Mouse (Mus musculus): ENCODE data around the gene Ezr. TPM values are rescaled to one million over a fixed set of nuclear protein-coding genes. Genes with fewer than 3 reads are reported as not detected.
A peak's percentile ranks its signal among the peaks of the same experiment; 100 is the strongest.

Ezr gene
- total RNA-seq, 2 experiments from 2014 or later = 48.0 to 51.1 TPM

DNA sequence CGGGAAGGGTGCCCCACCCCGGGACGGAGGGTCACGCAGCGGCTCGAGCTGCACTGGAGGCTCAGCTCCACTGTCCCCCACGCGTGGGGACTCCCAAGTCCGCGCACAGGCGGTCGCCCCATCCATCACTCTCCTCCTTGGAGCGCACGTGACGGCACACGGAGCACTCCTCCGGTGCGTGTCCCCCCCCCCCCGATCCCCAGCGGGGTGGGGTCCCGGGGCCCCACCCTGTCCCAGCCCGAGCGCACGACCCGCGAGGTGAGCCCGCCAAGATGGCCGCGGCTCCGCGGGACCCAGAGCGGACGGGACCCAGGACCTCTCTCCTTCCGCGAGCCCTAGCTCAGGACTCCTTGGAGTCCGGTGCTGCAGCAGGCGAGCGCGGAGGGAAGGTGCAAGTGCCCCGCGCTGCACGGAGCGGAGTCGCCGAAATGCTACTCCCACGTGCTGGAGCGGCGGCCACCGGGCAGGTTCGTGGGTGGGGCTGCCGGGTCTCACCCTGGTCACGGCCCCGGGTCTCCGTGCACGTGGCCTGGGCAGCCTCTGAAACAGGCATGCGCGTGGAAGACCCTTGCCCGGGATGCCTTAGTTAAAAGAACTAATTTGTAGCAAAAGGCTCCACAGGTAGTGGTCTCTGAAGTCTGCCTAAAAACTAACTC, 550 bp upstream of the Ezr start:
- peak overlapping the region; percentile 77 for H3K27ac ChIP-seq
- no peak for TF ChIP-seq CTCF (conservative IDR thresholded peaks at IDR 0.05)
- DNase-seq (ENCODE audit: low spot score in 2 of 2) = no peak
- peak overlapping the region; percentile 70 for H3K4me3 ChIP-seq

DNA sequence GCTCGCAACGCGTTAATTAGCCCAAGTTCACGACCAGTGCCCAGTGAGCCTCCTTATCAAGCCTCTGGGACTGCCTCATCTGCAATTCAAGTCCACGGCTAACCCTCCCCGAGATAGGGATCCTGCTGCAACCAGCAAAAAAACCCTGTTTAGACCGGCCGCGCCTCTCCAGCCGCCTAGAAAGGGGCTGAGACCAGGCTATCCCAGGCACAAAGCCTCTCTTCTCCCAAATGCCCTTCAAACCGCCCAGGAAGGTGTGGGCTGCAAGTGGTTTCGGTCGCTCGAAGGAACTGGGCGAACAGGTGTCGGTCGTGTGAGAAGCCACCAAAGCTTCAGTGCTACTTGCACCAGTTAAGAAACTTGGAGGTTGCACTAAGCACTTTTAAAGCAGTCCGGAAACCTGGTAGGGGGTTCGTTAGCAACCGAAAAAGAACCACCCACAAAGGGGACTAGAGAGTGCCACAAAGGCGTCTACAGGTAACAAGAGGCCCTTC, 504 bp downstream of the Ezr start:
- TF ChIP-seq CTCF (conservative IDR thresholded peaks at IDR 0.05) = no peak
- DNase-seq (ENCODE audit: low spot score in 2 of 2) = no peak
- H3K27ac ChIP-seq = peak overlapping the region; percentile 77
- H3K4me3 ChIP-seq = peak overlapping the region; percentile 70

DNA sequence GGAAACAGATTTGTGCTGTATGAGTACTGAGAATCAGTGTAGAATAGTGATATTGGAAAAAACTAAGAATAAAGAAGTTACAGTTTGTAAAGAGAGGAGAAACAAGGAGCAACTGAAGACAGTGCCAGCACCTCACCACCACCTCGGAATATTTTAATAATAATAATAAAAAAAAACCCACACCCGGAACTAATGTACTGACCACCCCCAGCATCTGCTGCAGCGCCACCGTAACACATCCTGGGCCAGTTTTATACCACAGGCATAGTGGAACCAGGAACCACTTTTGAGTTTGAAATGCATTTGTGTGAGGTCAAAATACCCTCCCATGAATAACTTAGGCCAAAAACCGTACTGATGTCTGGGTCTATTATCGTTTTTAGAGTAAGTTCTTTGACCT, 1.3 kb downstream of the Ezr start:
- H3K4me3 ChIP-seq = peak overlapping the region; percentile 70
- no peak for TF ChIP-seq CTCF (conservative IDR thresholded peaks at IDR 0.05)
- no peak for DNase-seq (ENCODE audit: low spot score in 2 of 2)
- no peak overlapping the region; the same call in 1 of the 2 replicates for H3K27ac ChIP-seq

DNA sequence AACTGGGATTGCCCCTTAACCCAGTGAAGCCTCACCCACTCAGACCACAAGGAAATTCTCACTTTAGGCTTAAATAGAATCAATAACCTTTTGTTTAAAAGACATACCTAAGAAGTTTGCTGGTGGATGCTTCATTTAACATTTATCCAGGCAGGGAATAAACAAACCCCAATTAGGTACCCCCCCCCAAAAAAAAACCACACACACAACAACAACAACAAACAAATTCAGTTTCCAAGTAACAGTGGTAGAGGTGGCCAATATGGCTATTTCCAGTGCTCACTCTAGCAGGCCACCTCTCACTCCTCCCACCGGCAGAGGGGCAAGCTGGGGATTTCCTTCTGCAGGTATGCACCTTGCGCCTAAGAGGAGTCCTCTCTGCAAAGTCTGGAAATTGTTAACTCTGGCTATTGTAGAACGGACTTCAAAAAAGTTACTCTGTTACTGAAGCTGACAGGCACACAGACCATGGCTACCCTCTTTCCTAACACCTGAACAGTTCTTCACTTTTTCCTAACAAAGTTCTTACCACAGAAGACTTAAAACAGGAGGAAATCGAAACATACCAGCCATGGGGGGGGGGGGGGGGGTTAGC, 2.0 kb downstream of the Ezr start:
- no peak overlapping the region for H3K27ac ChIP-seq
- peak overlapping the region; percentile 31; the same call in 1 of the 2 replicates for H3K4me3 ChIP-seq
- no peak for DNase-seq (ENCODE audit: low spot score in 2 of 2)
- TF ChIP-seq CTCF (conservative IDR thresholded peaks at IDR 0.05) = no peak

DNA sequence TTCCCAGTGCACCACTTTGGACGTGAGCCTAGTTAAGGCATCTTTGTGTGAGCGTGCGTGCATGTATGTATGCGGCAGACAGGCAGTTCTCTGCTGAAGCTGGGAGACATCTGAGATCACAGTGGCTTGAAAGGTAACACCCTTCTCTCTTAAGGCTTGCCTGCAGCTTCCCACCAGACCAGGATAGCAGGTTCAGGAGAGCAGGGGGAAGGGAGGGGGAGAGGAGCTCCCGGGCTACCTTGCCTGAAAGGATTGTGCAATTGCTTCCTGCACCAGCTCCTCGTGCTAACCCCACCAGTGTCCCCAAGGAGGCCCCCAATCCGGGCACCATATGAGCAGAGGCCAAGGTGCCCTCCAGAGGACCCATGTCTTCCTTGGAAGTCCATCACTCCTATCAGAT, 3.0 kb downstream of the Ezr start:
- TF ChIP-seq CTCF (conservative IDR thresholded peaks at IDR 0.05) = no peak
- no peak overlapping the region for H3K27ac ChIP-seq
- DNase-seq (ENCODE audit: low spot score in 2 of 2) = no peak
- peak overlapping the region; percentile 54; the same call in 1 of the 2 replicates for H3K4me3 ChIP-seq

DNA sequence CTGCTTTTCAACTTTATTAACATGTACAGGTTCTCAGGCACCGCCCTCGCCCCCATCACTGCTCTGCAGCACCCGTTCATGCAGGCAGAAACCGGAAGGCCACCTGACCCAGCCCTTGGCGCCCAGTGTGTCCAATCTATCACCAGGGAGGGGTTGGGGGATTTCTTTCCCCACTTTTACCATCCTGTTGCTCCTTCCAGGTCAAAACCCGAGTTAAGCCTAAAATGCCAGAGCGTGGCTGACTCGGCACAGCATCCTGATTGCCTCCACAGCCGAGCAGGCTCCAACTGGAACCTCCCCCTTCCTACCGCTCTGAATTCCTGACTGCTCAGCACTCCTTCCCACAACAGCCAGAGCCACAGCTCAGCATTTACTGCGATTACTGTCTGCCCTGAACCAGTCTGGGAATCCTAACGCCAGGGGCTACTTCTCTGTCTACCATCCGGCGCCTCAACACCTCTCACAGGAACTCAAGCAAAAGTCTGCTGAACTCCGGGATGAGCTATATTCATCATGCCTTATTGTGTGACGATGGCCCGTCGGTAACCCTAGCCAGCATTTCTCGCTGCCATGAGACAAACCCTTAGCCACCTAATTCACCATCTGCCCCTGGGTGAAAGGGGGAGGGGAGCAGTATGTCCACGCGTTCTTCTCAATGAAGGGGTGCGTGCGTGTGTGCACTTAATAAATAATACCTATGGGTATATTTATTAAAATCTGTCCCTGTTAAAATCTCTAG, 3.6 kb downstream of the Ezr start:
- TF ChIP-seq CTCF (conservative IDR thresholded peaks at IDR 0.05) = no peak
- peak in 1 of 2 experiments; percentile 24 for DNase-seq (ENCODE audit: low spot score in 2 of 2)
- H3K4me3 ChIP-seq = peak overlapping the region; percentile 54
- H3K27ac ChIP-seq = peak overlapping the region; percentile 46

DNA sequence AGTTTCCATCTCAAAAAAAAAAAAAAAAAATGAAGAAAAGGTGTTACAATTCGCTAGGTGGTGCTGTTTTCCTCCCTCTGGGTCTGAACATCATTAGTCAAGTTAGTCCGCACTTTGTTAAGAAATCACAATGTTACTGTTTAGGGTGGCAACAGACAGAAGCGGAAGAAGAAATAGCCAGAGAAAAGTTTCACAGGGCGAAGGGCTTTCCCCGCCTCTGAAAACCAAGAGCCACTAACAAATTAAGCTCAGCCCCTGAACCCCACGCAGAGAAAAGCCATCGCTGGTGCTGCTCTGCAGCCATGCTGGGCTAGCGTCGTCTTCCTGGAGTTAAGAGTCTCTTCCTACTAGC, 4.3 kb downstream of the Ezr start:
- peak; percentile 84 for TF ChIP-seq CTCF (conservative IDR thresholded peaks at IDR 0.05)
- peak overlapping the region; percentile 54 for H3K4me3 ChIP-seq
- peak overlapping the region; percentile 46; the same call in 1 of the 2 replicates for H3K27ac ChIP-seq
- DNase-seq (ENCODE audit: low spot score in 2 of 2) = no peak

DNA sequence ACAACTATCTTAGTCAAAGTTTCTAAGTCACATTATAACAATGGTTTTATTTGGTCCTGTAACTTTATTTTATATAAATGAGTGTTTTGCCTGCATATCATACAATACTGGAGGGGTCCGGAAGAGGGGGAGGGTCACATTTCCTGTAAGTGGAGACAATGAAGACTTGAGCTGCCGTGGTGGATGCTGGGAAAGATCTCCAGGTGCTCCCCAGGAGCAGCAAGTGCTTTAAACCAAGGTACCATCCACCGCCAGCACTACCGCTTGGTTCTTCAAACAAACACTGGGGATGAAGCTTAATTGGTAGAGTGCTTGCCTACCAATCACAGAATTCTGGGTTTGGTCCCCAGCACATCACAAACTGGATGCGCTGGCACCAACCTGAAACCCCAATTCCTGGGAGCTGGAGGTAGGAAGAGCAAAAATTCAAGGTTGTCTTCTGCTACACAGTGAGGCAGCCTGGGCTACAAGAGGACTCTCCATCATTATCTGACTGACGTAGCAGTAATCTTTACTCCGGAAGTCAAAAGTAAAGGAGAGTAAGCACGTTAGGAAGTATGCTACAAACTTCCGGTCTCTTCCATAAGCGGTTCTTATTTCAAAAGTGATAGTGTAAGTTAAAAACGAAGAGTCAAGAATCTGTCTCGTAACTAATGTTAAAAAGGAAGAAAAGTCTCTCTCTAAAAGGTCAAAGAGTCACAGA, 4.8 kb downstream of the Ezr start:
- Histone ChIP-seq H3K27ac (no peak overlapping the region), H3K4me3 (no peak overlapping the region; the same call in 1 of the 2 replicates)
- no peak for TF ChIP-seq CTCF (conservative IDR thresholded peaks at IDR 0.05)
- no peak for DNase-seq (ENCODE audit: low spot score in 2 of 2)

DNA sequence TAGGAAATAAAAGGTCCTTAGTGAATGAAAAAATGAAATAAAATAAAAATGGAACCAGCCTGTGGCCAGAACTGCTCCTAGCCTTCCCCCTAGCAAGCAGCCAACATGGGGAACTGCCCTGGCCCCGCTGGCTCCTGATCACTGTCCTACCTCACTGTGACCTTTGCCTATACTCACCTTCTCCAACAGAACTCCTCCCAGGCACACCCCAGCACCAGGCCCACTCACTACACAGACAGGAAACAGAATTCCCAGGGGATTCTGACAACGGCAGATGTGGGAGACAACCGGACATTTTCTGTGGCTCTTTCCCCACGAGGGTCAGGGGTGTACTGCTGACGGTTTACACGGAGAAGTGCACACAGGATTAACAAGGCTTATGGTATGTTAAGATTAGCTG, 5.5 kb downstream of the Ezr start:
- no peak overlapping the region for H3K27ac ChIP-seq
- no peak overlapping the region for H3K4me3 ChIP-seq
- TF ChIP-seq CTCF (conservative IDR thresholded peaks at IDR 0.05) = no peak
- DNase-seq (ENCODE audit: low spot score in 2 of 2) = no peak

DNA sequence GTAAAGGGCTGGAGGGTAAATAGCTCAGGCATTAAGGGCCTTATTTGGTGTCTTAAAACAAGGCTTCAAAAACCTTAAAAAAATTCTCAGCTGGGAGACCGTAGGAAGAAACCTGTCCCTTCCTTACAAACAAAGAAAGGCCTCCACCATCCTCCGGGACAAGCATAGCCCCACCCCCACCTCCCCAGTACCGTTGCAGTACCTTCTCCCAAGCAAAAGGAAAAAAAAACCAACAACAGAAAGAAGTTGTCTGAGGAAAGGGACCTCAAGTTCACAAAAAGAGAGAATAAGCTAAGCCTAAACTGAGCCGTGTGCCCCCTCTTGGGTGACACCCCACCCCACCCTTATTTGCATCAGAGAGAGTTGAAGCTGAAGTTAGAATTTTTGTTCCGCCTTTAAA, 6.0 kb downstream of the Ezr start:
- Histone ChIP-seq H3K27ac (no peak overlapping the region), H3K4me3 (no peak overlapping the region)
- TF ChIP-seq CTCF (conservative IDR thresholded peaks at IDR 0.05) = no peak
- no peak for DNase-seq (ENCODE audit: low spot score in 2 of 2)

DNA sequence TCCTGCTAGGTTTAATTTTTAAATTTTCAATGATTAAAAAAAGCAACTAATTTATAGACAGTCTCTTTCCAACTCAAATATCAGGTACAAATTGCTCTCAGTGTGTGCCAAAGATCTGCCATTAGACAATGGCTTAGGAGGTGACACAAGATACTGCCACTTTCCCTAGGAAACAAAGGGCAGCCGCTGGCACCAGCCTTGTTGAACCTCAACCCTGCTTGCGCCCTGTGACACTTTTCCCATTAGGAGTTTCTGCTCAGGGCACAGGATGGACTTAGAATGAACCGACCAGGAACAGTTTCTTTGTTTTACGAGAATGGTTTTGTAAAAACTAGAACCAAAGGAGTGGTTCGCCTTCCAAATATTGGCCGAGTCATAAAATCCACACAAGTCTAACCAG, 6.5 kb downstream of the Ezr start:
- no peak for TF ChIP-seq CTCF (conservative IDR thresholded peaks at IDR 0.05)
- H3K27ac ChIP-seq = no peak overlapping the region

DNA sequence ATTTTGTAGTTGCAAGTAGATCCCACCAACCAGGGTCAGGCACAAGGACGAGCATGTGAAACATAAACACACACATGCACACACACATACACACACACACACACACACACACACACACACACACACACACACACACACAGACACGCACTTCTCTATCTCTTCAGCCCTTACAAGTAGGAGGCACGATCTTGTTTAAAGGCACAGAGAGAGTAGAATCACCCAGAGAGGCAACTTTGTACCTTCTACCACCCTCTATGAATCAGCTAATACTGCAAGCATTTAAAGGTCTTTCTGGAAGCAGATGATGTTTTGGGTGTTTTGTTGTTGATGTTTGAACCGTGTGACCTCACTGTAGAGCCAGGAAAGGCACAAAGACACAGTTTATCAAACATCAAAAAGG, 6.9 kb downstream of the Ezr start:
- no peak for DNase-seq (ENCODE audit: low spot score in 2 of 2)
- Histone ChIP-seq H3K4me3 (no peak overlapping the region), H3K27ac (no peak overlapping the region)
- no peak for TF ChIP-seq CTCF (conservative IDR thresholded peaks at IDR 0.05)

More for the DNA sequence above, 6.5 kb downstream of the Ezr start:
- H3K4me3 ChIP-seq = no peak overlapping the region
- no peak for DNase-seq (ENCODE audit: low spot score in 2 of 2)

DNA sequence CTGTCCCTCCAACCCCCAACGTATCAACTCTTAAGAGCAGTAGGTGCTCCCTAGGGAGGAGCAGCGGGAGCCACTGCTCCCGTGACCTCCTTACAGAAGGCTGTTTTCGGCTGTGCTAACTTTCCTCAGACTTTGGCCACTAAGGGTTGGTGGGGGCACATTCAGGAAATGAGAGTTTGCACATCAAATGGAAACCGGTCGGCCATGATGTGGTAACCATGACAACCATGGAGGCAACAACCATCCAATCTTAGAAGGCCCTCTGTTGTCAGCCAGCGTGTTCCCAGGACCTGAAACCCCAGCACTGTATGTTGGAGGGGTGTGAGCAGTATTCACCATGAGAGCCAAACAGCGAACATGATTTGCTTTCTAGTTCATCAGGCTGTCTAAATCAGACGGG, 7.4 kb downstream of the Ezr start:
- TF ChIP-seq CTCF (conservative IDR thresholded peaks at IDR 0.05) = no peak
- Histone ChIP-seq H3K4me3 (no peak overlapping the region), H3K27ac (no peak overlapping the region)
- DNase-seq (ENCODE audit: low spot score in 2 of 2) = no peak

Measured in layer of hippocampus, adult 2 months (tissue).